Mouse (Mus musculus) kidney, embryonic 15.5 days (tissue): Measurements from ENCODE around the gene Gm21913. TPM values are rescaled to one million over a fixed set of nuclear protein-coding genes. Genes with fewer than 3 reads are reported as not detected.
"Not testable (repeated sequence)": the region's sequence is repeated elsewhere in the genome, so short reads cannot be mapped to it uniquely, and the experiment has no call there.

Experiments used
- ATAC-seq: fragments of 200-750 bp; cut with Nextera tagmentation; replicated peaks from 2 replicates; pipeline ENCODE4 v1.8.0; 2017; ENCODE audit warnings: moderate TSS enrichment; ENCODE audit not compliant: low FRiP score
- H3K27ac ChIP-seq: fragments of 300-500 bp; sonication (generic); 2 replicates; pipeline ENCODE4 v1.5.1; 2015; ENCODE audit warnings: mild to moderate bottlenecking, inconsistent platforms
- H3K27me3 ChIP-seq: fragments of 300-500 bp; sonication (generic); 2 replicates; pipeline ENCODE4 v1.6.1; 2015; ENCODE audit warnings: inconsistent platforms
- H3K36me3 ChIP-seq: fragments of 300-500 bp; sonication (generic); 2 replicates; pipeline ENCODE4 v1.6.1; 2015; ENCODE audit warnings: inconsistent platforms
- H3K4me1 ChIP-seq: fragments of 300-500 bp; sonication (generic); 2 replicates; pipeline ENCODE4 v1.6.1; 2015; ENCODE audit warnings: inconsistent platforms
- H3K4me2 ChIP-seq: fragments of 300-500 bp; sonication (generic); 2 replicates; pipeline ENCODE4 v1.6.1; 2015; ENCODE audit warnings: moderate library complexity, mild to moderate bottlenecking, inconsistent platforms
- H3K4me3 ChIP-seq: fragments of 300-500 bp; sonication (generic); replicated peaks from 2 replicates; pipeline ENCODE4 v1.5.1; 2015; ENCODE audit warnings: mild to moderate bottlenecking, inconsistent platforms
- H3K9ac ChIP-seq: fragments of 300-500 bp; sonication (generic); 2 replicates; pipeline ENCODE4 v1.6.1; 2015; ENCODE audit warnings: mild to moderate bottlenecking, inconsistent platforms
- H3K9me3 ChIP-seq: fragments of 300-500 bp; sonication (generic); replicated peaks from 2 replicates; pipeline ENCODE4 v1.6.1; 2016; ENCODE audit warnings: inconsistent platforms
- WGBS: fragments of 180-500 bp; shearing (Covaris S2); methylation state at CpG from one replicate; pipeline ENCODE4 v1.1.7; 2015; ENCODE audit warnings: mixed read lengths; 5-methylcytosine and 5-hydroxymethylcytosine counted together
- polyA plus RNA-seq: library from polyadenylated mRNA; unstranded; fragments of >200 nt; fragmentation: Nextera tagmentation; extraction: Ambion mirVana; gene quantifications from 2 replicates; pipeline ENCODE4 v1.2.1, GENCODE M21; 2015

The Gm21913 gene
- polyA plus RNA-seq = not detected in 2 replicates

DNA sequence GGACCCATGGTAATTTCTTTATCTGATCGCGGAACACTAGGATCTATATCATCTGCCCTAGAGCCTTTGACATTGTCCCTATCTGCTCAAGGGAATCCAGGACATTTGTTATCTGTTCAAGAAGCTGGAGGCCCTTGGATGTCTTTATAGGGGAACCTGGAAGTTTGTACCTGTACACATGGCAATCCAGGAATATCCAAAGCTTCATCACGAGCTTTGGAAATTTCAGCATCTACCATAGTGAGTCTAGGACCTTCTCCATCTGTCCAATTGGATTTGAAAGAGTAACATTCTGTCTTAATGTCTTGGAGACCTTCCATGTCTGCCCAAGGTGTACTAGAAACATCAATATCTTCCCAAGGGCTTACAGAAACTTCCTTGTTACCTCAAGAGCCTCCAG is at the start of gene Gm21913:
Gene Gm21913, plus strand, starts transcription at position 301 of the 400 bp plus-strand sequence.
- WGBS = no CpG with 5 or more reads among the region's 3 CpGs
- H3K36me3 ChIP-seq, H3K4me3 ChIP-seq, H3K9me3 ChIP-seq, H3K4me2 ChIP-seq, H3K27me3 ChIP-seq, ATAC-seq, H3K4me1 ChIP-seq, H3K27ac ChIP-seq, H3K9ac ChIP-seq: not testable (repeated sequence)

Other genes with a start within 250 kb of the Gm21913 start
- gene Gm29110, start 153.4 kb upstream of the Gm21913 start, polyA plus RNA-seq = not detected in 2 replicates